Mouse (Mus musculus): ENCODE data around the gene Ddx49.

Gene Ddx49

GRCm38 (mm10) chr8:70317872-70318271, 15.6 kb upstream of the Ddx49 start:
- DNase-seq (ENCODE audit: extremely low read depth, low read depth, low spot score), result no peak

DNA sequence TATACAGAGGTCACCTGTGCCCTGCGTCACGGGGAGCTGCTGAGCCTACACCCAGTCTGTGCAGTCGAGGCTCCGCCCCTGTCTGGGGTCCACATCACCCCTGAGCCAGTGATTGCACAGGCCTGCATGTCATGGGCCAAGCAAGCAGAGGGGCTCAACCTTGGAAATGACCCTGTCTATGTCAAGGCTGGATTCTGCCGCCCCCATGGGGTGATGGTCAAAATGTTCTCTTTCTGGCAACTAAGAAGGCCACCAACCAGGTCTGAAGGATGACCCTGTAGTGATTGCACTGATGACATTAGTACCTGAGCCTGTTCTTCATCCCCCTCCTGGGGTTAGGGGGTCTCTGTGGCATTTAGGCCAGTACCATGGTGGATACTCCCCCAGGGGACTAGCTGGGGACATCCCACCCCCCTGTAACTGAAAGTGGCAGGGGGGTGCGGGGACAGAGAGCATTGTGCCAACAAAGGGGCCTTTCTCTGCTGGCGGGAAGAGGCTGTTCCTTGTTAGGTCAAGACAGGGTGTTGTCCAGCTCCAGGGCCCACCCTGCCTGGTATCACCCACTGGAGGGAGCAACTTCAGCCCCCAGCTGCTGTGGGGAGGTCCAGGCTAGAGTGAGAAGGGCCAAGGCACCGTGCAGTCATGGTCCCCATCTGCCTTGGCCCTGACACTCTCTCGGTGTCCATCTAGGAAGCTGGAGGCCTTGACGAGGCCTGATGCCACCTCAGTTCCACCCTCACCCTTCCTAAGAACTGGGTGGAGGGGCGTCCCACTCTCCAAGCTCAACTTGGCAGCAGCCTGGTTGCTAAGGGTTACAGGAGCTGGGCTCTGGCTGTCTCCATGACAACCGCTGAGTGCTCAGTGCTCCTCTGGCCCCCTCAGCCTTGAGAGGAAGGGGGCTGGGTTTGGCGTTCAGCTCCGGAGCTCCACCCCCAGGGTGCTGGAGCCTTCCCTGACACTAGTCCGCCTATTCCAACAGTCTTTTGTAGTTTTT, 14.5 kb upstream of the Ddx49 start:
- DNase-seq (ENCODE audit: extremely low read depth, low read depth, low spot score), result no peak

- no peak for DNase-seq (ENCODE audit: extremely low read depth, low read depth, low spot score)
These were observed 13.6 kb upstream of the Ddx49 start, which contains the start of gene Cers1 for GRCm38 (mm10) chr8:70315624-70316510. TSS of gene Cers1 (plus strand) at chr8:70315775.

GRCm38 (mm10) chr8:70313399-70313798, 11.1 kb upstream of the Ddx49 start:
- DNase-seq (ENCODE audit: extremely low read depth, low read depth, low spot score), result no peak

DNA sequence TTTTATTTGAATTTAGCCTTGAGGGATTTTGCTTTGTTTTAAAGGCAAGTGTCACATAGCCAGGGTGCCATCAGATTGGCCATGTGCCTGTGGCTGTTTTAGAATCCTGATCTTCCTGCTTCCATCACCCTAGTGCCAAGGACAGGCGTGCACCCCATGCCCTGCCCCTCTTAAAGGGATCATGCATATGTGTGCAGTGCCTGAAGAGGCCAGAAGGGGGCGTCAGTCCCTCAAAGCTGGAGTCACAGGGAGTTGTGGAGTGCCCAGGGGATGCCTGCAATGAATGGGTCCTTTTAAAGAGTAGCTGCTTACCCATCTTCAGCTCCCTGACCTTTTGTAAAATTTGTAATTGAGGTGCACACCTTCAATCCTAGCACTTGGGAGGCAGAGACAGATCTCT, 7.0 kb upstream of the Ddx49 start:
- no peak for DNase-seq (ENCODE audit: extremely low read depth, low read depth, low spot score)

- no peak for DNase-seq (ENCODE audit: extremely low read depth, low read depth, low spot score)
These were observed 612 bp upstream of the Ddx49 start for GRCm38 (mm10) chr8:70302901-70303300.

- no peak for DNase-seq (ENCODE audit: extremely low read depth, low read depth, low spot score)
These were observed 1.4 kb downstream of the Ddx49 start for GRCm38 (mm10) chr8:70300881-70301280.

- DNase-seq (ENCODE audit: extremely low read depth, low read depth, low spot score), result no peak
These were observed 8.3 kb downstream of the Ddx49 start for GRCm38 (mm10) chr8:70293988-70294405.

- DNase-seq (ENCODE audit: extremely low read depth, low read depth, low spot score), result no peak
These were observed 15.6 kb downstream of the Ddx49 start for GRCm38 (mm10) chr8:70286737-70287136.

DNA sequence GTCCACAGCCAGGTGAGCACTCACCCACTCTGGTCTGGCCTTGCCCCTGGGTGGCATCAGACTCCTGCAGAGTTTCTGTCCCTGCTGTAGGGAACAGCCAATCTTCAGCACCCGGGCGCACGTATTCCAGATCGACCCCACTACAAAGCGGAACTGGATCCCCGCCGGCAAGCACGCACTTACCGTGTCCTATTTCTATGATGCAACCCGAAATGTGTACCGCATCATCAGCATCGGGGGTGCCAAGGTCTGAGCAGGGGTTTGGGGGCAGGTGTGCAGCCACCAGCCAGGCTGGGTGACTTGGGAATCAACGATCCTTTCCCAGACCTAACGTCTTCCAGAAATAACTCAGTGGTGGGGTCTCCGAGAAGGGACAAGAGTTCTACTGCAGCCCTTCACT, 17.0 kb downstream of the Ddx49 start:
- no peak for DNase-seq (ENCODE audit: extremely low read depth, low read depth, low spot score)

DNA sequence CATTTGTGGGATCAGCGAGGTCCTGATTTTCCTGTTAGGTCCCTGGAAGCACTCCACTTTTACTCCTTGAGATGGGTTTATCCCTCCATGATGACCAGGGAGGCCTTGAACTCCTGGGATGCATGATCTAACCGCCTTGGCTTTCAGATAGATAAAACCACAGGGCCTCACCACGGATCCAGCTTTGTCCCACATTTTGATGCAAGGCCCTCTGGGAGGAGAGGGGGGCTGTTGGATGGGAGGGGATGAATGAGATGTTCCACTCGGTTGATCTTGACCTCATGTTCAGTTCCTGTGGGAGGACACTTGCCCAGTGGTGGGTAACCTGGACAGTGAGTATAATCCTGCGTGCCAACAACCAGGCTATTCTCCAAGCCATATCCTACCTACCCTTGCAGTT, 17.9 kb downstream of the Ddx49 start:
- DNase-seq (ENCODE audit: extremely low read depth, low read depth, low spot score), result no peak

GRCm38 (mm10) chr8:70283136-70284077, 18.9 kb downstream of the Ddx49 start:
- no peak for DNase-seq (ENCODE audit: extremely low read depth, low read depth, low spot score)

- peak; percentile 18 for DNase-seq (ENCODE audit: extremely low read depth, low read depth, low spot score)
These were observed 19.6 kb downstream of the Ddx49 start, which contains the start of gene Homer3 for GRCm38 (mm10) chr8:70282603-70283135. TSS of gene Homer3 (plus strand) at chr8:70282827.

DNA sequence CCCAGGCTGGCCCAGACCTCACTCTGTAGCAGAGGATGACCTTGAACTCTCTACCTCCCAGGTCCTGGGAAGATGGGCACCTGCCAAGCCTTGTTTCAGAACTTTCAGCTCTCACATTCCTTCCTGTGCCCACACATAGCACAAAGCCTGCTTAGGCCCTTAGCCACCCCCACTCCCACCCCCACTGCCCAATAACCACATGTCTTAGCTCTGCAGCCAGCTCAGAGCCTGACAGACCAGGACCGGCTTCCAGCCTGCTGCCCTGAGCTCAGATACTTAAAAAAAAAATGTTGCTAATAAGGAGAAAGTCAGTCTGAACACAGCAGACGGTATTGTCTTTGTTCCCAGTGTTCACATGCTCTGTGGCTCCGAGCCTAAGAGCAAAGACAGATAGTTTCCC, 21.3 kb downstream of the Ddx49 start:
- DNase-seq (ENCODE audit: extremely low read depth, low read depth, low spot score), result no peak

DNA sequence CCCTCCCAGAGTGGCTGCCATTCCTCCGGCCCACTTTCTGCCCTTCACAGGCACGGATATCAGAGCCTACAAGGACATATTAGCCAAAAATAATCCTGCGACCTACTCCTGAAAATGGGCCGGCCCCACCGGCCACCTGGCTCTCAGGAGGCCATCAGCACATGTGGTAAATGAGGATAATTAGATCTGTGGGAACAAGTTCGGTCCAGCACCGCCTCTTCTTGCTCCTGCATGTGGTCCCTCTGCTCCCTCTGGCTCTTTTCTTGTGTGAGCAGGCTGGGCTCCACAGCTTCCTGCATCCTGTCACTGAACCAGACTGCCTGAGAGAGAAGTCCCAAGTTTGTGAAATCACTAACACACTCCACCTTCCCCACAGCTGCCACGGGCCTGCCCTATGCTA, 23.0 kb downstream of the Ddx49 start:
- DNase-seq (ENCODE audit: extremely low read depth, low read depth, low spot score), result no peak

DNA sequence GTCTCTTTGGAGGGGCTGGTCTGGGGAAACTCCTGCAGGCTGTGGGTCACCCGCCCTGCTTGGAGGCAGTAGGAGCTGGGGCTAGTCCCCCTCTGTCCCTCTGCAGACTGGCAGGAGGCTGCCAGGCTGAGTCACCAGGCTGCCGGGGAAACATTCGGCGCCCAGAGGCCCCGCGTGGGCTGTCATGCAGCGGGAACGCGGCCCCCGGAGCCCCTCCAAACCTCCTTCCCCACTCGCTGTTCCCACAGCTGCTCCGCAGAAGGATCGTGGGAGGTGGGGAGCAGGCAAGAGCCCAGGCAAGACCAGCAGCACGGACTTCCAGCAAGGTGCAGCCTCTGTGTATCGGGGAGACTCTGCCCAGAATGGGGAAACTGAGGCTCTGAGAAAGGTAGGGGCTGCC, 24.1 kb downstream of the Ddx49 start:
- DNase-seq (ENCODE audit: extremely low read depth, low read depth, low spot score), result no peak

- no peak for DNase-seq (ENCODE audit: extremely low read depth, low read depth, low spot score)
These were observed 25.8 kb downstream of the Ddx49 start for GRCm38 (mm10) chr8:70276476-70276875.

- DNase-seq (ENCODE audit: extremely low read depth, low read depth, low spot score), result no peak
These were observed 27.9 kb downstream of the Ddx49 start for GRCm38 (mm10) chr8:70274350-70274749.

GRCm38 (mm10) chr8:70272949-70273348, 29.3 kb downstream of the Ddx49 start:
- DNase-seq (ENCODE audit: extremely low read depth, low read depth, low spot score), result no peak

Measured in fat pad, adult 2 months (tissue).